In the genomic region with DNA sequence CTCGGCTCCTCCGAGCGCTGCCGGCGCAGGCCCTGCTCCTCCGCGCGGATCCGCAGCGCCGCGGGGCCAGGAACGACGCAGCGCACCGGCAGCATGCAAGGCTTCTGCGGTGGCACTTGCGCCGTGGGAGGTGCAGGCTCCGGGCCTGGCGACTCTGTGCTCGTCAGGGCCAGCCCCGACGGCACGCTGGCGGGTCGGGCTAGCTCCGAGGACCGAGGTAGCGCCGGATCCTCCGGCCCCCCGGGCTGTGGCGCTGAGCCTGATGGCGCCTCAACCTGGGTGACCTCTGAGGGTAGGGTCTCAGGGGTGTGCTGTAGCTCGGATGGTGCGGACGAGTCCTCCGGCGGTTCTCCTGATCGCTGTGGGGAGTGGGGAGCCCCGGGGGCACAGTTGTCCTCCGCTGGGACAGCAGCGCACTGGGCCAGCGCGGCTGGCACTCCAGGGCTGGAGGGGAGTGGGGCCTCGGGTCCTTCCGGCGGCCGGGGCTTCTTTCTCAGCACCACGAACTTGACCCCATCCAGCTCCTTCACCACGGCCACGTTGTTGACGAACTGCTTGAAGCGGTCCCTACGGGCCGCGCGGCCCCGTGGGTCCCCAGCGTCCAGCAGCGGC, we compare ENCODE assay signal across 9 mouse cellular contexts. TPM values are rescaled to one million over a fixed set of nuclear protein-coding genes. Genes with fewer than 3 reads are reported as not detected.
DNase-seq lines count a peak whose midpoint lies in the region; ATAC-seq and TF ChIP-seq lines count a peak whose summit lies in the region.
"Had no signal": no experiment of that assay in that cellular context is flagged by ENCODE, and none has a peak within 500 bp of the region (broad histone marks: within the 10 kb centered on the region; RNA-seq: fewer than 3 reads in every experiment).

No protein-coding gene starts in this region.

- 2% methylated on average over 62 of the region's 62 CpGs for WGBS in lung, adult 2 months
- WGBS in forebrain, postnatal 0 days = 4% methylated on average over 62 of the region's 62 CpGs
- 2% methylated on average over 62 of the region's 62 CpGs for WGBS in liver, embryonic 11.5 days

- H3K9me3 ChIP-seq in forebrain, postnatal 0 days (ENCODE audit: low read length) = no peaks in the 10 kb centered on the region
- no peaks in the 10 kb centered on the region for H3K9me3 ChIP-seq in liver, embryonic 11.5 days (ENCODE audit: control insufficient read depth, low read length)

- no peak for TF ChIP-seq CTCF in lung, adult 2 months (IDR thresholded peaks at IDR 0.05; ENCODE audit: insufficient read depth, low read length)
- no peak for TF ChIP-seq CTCF in forebrain, postnatal 0 days (IDR thresholded peaks at IDR 0.05; ENCODE audit: low read depth)

- no peak for DNase-seq in lung, adult 2 months
- DNase-seq in lung, postnatal 10 days = no peak
- DNase-seq in cerebellum, adult 8-10 months = peak; percentile 54
- DNase-seq in forebrain, postnatal 0 days = peak; percentile 58
- peak; percentile 56 for DNase-seq in liver, embryonic 11.5 days (ENCODE audit: low spot score)
- peak; percentile 55 to 77 for DNase-seq in spleen, postnatal 10 days (ENCODE audit: low spot score in 2 of 2)
- no peak for DNase-seq in thymus, adult 18-20 months
- DNase-seq in embryo, embryonic 9.5 days (ENCODE audit: extremely low spot score) = no peak

- H3K4me2 ChIP-seq in forebrain, postnatal 0 days (ENCODE audit: low read depth) = peak overlapping the region; percentile 59
- H3K4me2 ChIP-seq in liver, embryonic 11.5 days = peak overlapping the region; percentile 92

- ATAC-seq in forebrain, postnatal 0 days = peak; percentile 40; the same call in 1 of the 2 replicates
- no peak for ATAC-seq in liver, embryonic 11.5 days (replicated peaks; ENCODE audit: low FRiP score)

- peak overlapping the region; percentile 50; the same call in 1 of the 2 replicates for H3K27ac ChIP-seq in forebrain, postnatal 0 days (ENCODE audit: low read depth, low read length)
- H3K27ac ChIP-seq in liver, embryonic 11.5 days (ENCODE audit: low read depth, low read length) = no peak overlapping the region

- no peaks in the 10 kb centered on the region for H3K36me3 ChIP-seq in forebrain, postnatal 0 days (ENCODE audit: insufficient read depth)
- H3K36me3 ChIP-seq in liver, embryonic 11.5 days (ENCODE audit: control insufficient read depth, insufficient read depth, low read length) = no peaks in the 10 kb centered on the region

- H3K27me3 ChIP-seq in forebrain, postnatal 0 days (ENCODE audit: insufficient read depth, low read length) = 0 out of 2 replicates have a peak, but pooled peaks cover 17% of the 10 kb centered on the region
- H3K27me3 ChIP-seq in liver, embryonic 11.5 days (replicated peaks; ENCODE audit: control insufficient read depth, insufficient read depth, low read length) = peaks cover 54% of the 10 kb centered on the region

- H3K9ac ChIP-seq in forebrain, postnatal 0 days = peak overlapping the region; percentile 53
- H3K9ac ChIP-seq in liver, embryonic 11.5 days (ENCODE audit: low read depth, low read length) = peak overlapping the region; percentile 10

- H3K4me1 ChIP-seq in lung, adult 2 months (ENCODE audit: control insufficient read depth, insufficient read depth, low read length) = no peaks in the 10 kb centered on the region
- peaks cover 9% of the 10 kb centered on the region for H3K4me1 ChIP-seq in forebrain, postnatal 0 days (ENCODE audit: insufficient read depth)
- peaks cover 33% of the 10 kb centered on the region for H3K4me1 ChIP-seq in liver, embryonic 11.5 days (replicated peaks; ENCODE audit: control insufficient read depth, insufficient read depth, low read length)

- H3K4me3 ChIP-seq in lung, adult 2 months (replicated peaks; ENCODE audit: extremely low read depth, low read depth, low read length) = peak overlapping the region; percentile 47
- H3K4me3 ChIP-seq in forebrain, postnatal 0 days (ENCODE audit: low read depth, low read length) = peak overlapping the region; percentile 40
- H3K4me3 ChIP-seq in liver, embryonic 11.5 days (ENCODE audit: low read depth, low read length) = peak overlapping the region; percentile 62

- TF ChIP-seq POLR2A in lung, adult 2 months (IDR thresholded peaks at IDR 0.05; ENCODE audit: borderline replicate concordance, extremely low read depth, low read depth, low read length) = no peak

RNA-seq across cellular contexts. Expression of a gene that starts 0.7 kb away (rescaled TPM):
- not detected in 2 replicates for polyA plus RNA-seq in lung, adult 2 months (2012; rRNA removed)
- total RNA-seq in forebrain, postnatal 0 days (2014; rRNA removed) = not detected in 2 replicates
- polyA plus RNA-seq in forebrain, postnatal 0 days (2015; fragmentation: Nextera tagmentation; extraction: Ambion mirVana) = 0.15 and 0.28 TPM in 2 replicates
- not detected in 2 replicates for polyA plus RNA-seq in liver, embryonic 11.5 days (2014; fragmentation: Nextera tagmentation; extraction: Ambion mirVana)

RNA-seq across cellular contexts. Expression of a gene that starts 0.8 kb away (rescaled TPM):
- polyA plus RNA-seq in lung, adult 2 months (2012; rRNA removed) = 0.86 and 0.98 TPM in 2 replicates
- 13.2 and 13.5 TPM in 2 replicates for total RNA-seq in forebrain, postnatal 0 days (2014; rRNA removed)
- 5.0 and 7.9 TPM in 2 replicates for polyA plus RNA-seq in forebrain, postnatal 0 days (2015; fragmentation: Nextera tagmentation; extraction: Ambion mirVana)
- 1.1 and 1.5 TPM in 2 replicates for polyA plus RNA-seq in liver, embryonic 11.5 days (2014; fragmentation: Nextera tagmentation; extraction: Ambion mirVana)

RNA-seq across cellular contexts. Expression of a gene that starts 9.0 kb away (rescaled TPM):
- not detected in 2 replicates for polyA plus RNA-seq in lung, adult 2 months (2012; rRNA removed)
- 1.7 TPM in 1 of 2 replicates, not detected in the other for total RNA-seq in forebrain, postnatal 0 days (2014; rRNA removed)
- not detected in 2 replicates for polyA plus RNA-seq in forebrain, postnatal 0 days (2015; fragmentation: Nextera tagmentation; extraction: Ambion mirVana)
- not detected in 2 replicates for polyA plus RNA-seq in liver, embryonic 11.5 days (2014; fragmentation: Nextera tagmentation; extraction: Ambion mirVana)
- total RNA-seq: layer of hippocampus, postnatal 14 days had no signal

RNA-seq across cellular contexts. Expression of a gene that starts 22.3 kb away (rescaled TPM):
- polyA plus RNA-seq in lung, adult 2 months (2012; rRNA removed) = 3.0 and 3.2 TPM in 2 replicates
- total RNA-seq in forebrain, postnatal 0 days (2014; rRNA removed) = 3.0 and 4.9 TPM in 2 replicates
- 2.0 TPM in 2 replicates for polyA plus RNA-seq in forebrain, postnatal 0 days (2015; fragmentation: Nextera tagmentation; extraction: Ambion mirVana)
- 2.6 and 2.7 TPM in 2 replicates for polyA plus RNA-seq in liver, embryonic 11.5 days (2014; fragmentation: Nextera tagmentation; extraction: Ambion mirVana)

RNA-seq across cellular contexts. Expression of a gene that starts 22.4 kb away (rescaled TPM):
- polyA plus RNA-seq in lung, adult 2 months (2012; rRNA removed) = 0.25 TPM in 2 replicates
- total RNA-seq in forebrain, postnatal 0 days (2014; rRNA removed) = not detected in 2 replicates
- polyA plus RNA-seq in forebrain, postnatal 0 days (2015; fragmentation: Nextera tagmentation; extraction: Ambion mirVana) = not detected in 2 replicates
- 0.10 TPM in 1 of 2 replicates, not detected in the other for polyA plus RNA-seq in liver, embryonic 11.5 days (2014; fragmentation: Nextera tagmentation; extraction: Ambion mirVana)

Comparison
In these comparisons a context has a peak if more than half of its experiments do, and no peak if none do; other contexts are left out.
1. DNase-seq: peak in cerebellum, adult 8-10 months (single experiment), forebrain, postnatal 0 days (single experiment), liver, embryonic 11.5 days (single experiment) and spleen, postnatal 10 days (2 of 2); none in lung, adult 2 months (single experiment), lung, postnatal 10 days (single experiment), thymus, adult 18-20 months (0 of 2) and embryo, embryonic 9.5 days (single experiment).
2. Peak in every context shown above with its lines, with median percentiles within 50 percentile points of each other: H3K4me3 ChIP-seq.